In the genomic region with DNA sequence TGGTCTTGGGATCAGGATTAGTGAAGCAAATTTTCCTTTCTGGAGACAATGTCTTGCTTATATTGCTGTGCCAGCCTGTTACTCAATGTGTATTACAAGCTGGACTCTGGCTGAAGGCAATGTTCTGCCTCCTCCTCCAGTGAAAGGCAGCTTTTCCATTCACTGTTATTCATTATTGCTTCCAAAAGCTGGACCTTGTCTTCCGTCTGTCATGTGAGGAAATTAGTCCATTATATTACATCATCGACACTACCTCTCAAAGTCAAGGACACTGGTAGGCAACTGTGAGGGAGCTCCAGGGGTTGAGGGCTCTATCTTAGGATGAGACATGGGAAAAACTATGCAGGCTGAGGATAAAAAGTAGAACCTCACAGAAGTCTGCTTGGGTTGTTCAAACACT, we compare ENCODE assay signal across 21 mouse cellular contexts. TPM values are rescaled to one million over a fixed set of nuclear protein-coding genes. Genes with fewer than 3 reads are reported as not detected.
"Had no signal": no experiment of that assay in that cellular context is flagged by ENCODE, and none has a peak within 500 bp of the region (broad histone marks: within the 10 kb centered on the region; RNA-seq: fewer than 3 reads in every experiment).

No protein-coding gene starts in this region.

- H3K27me3 ChIP-seq: lung, embryonic 15.5 days; megakaryocyte, embryonic 14.5 days; midbrain, embryonic 13.5 days; midbrain, embryonic 15.5 days; neural tube, embryonic 12.5 days; stomach, embryonic 15.5 days had no signal

- H3K9me3 ChIP-seq: lung, embryonic 15.5 days; megakaryocyte, embryonic 14.5 days; midbrain, embryonic 13.5 days; midbrain, embryonic 15.5 days; neural tube, embryonic 12.5 days; stomach, embryonic 15.5 days had no signal

- DNase-seq: lung, adult 2 months; lung, postnatal 14 days; lung, postnatal 36 days; right cerebral cortex, postnatal 14 days; thymus, adult 2 months; thymus, postnatal 25 days; thymus, postnatal 4 days had no signal

- H3K4me2 ChIP-seq: lung, embryonic 15.5 days; midbrain, embryonic 11.5 days; midbrain, embryonic 13.5 days; midbrain, embryonic 15.5 days; neural tube, embryonic 12.5 days; stomach, embryonic 15.5 days had no signal

- H3K4me1 ChIP-seq: midbrain, embryonic 13.5 days; midbrain, embryonic 15.5 days; neural tube, embryonic 12.5 days had no signal

- H3K36me3 ChIP-seq: lung, embryonic 15.5 days; midbrain, embryonic 13.5 days; midbrain, embryonic 15.5 days; neural tube, embryonic 12.5 days; stomach, embryonic 15.5 days had no signal

- H3K4me3 ChIP-seq: lung, embryonic 15.5 days; megakaryocyte, embryonic 14.5 days; midbrain, embryonic 13.5 days; midbrain, embryonic 15.5 days; neural tube, embryonic 12.5 days; stomach, embryonic 15.5 days had no signal

- H3K27ac ChIP-seq: lung, embryonic 15.5 days; macrophage; midbrain, embryonic 13.5 days; midbrain, embryonic 15.5 days; neural tube, embryonic 12.5 days; stomach, embryonic 15.5 days; stomach, postnatal 0 days had no signal

- ATAC-seq: lung, postnatal 0 days; midbrain, embryonic 13.5 days; midbrain, embryonic 15.5 days had no signal

- H3K9ac ChIP-seq: lung, embryonic 15.5 days; midbrain, embryonic 13.5 days; midbrain, embryonic 15.5 days; neural tube, embryonic 12.5 days; stomach, embryonic 15.5 days had no signal

RNA-seq across cellular contexts. Expression of a gene that starts 2.6 kb away (rescaled TPM):
- polyA plus RNA-seq: midbrain, embryonic 11.5 days; midbrain, embryonic 13.5 days; midbrain, embryonic 15.5 days; midbrain, postnatal 0 days; neural tube, embryonic 12.5 days; neural tube, embryonic 14.5 days had no signal

RNA-seq across cellular contexts. Expression of a gene that starts 21.3 kb away (rescaled TPM):
- polyA plus RNA-seq: lung, embryonic 15.5 days; lung, postnatal 0 days; macrophage; midbrain, embryonic 11.5 days; midbrain, embryonic 13.5 days; midbrain, embryonic 15.5 days; midbrain, postnatal 0 days; neural tube, embryonic 12.5 days; neural tube, embryonic 14.5 days; spleen, adult 2 months; urinary bladder, adult 2 months had no signal

RNA-seq across cellular contexts. Expression of a gene that starts 50.8 kb away (rescaled TPM):
- polyA plus RNA-seq: midbrain, embryonic 11.5 days; midbrain, embryonic 13.5 days; midbrain, postnatal 0 days; neural tube, embryonic 12.5 days; neural tube, embryonic 14.5 days had no signal
